Mouse (Mus musculus): ENCODE data around the gene Trim62.

- TF ChIP-seq GATA1 (IDR thresholded peaks at IDR 0.05; ENCODE audit: borderline replicate concordance, low read length) (no peak), FLI1 (IDR thresholded peaks at IDR 0.05; ENCODE audit: low read length) (no peak)
These were observed 14.6 kb downstream of the Trim62 start for GRCm38 (mm10) chr4:128897911-128898421.
